Mouse (Mus musculus): Measurements from ENCODE around the gene Dlx5. TPM values are rescaled to one million over a fixed set of nuclear protein-coding genes. Genes with fewer than 3 reads are reported as not detected.

The Dlx5 gene
- total RNA-seq (2021) = 1 to 10 TPM; 7.4 to 8.1 TPM

- peak; percentile 56 for DNase-seq (ENCODE audit: extremely low spot score in 1 of 2, low spot score in 2 of 2)
- intact Hi-C loops (cut with DNase I) = loop anchor here (10.0 kb wide), 2 partner anchors 777 to 1237 kb away; no protein-coding TSS in a partner anchor
These were observed at the start of gene Dlx5 for GRCm38 (mm10) chr6:6881638-6882190. Gene Dlx5 (minus strand): TSS chr6:6882085.

GRCm38 (mm10) chr6:6931507-6931906 lies 49.6 kb upstream of the Dlx5 start:
- no peak for DNase-seq (ENCODE audit: extremely low spot score in 1 of 2, low spot score in 2 of 2)
- intact Hi-C loops (cut with DNase I) = no loop called here

- intact Hi-C loops (cut with DNase I) = no loop called here
- no peak for DNase-seq (ENCODE audit: extremely low spot score in 1 of 2, low spot score in 2 of 2)
These were observed 48.9 kb upstream of the Dlx5 start for GRCm38 (mm10) chr6:6930831-6931230.

- DNase-seq (ENCODE audit: extremely low spot score in 1 of 2, low spot score in 2 of 2) = no peak
- intact Hi-C loops (cut with DNase I) = no loop called here
These were observed 43.4 kb upstream of the Dlx5 start for GRCm38 (mm10) chr6:6925264-6925663.

GRCm38 (mm10) chr6:6917334-6917733 lies 35.4 kb upstream of the Dlx5 start:
- DNase-seq (ENCODE audit: extremely low spot score in 1 of 2, low spot score in 2 of 2) = no peak
- intact Hi-C loops (cut with DNase I) = no loop called here

- intact Hi-C loops (cut with DNase I) = no loop called here
These were observed 33.6 kb upstream of the Dlx5 start for GRCm38 (mm10) chr6:6915526-6915915.

GRCm38 (mm10) chr6:6914849-6915525 lies 33.1 kb upstream of the Dlx5 start:
- intact Hi-C loops (cut with DNase I) = no loop called here

More at GRCm38 (mm10) chr6:6915526-6915915, 33.6 kb upstream of the Dlx5 start:
- peak in 1 of 2 experiments; percentile 21 for DNase-seq (ENCODE audit: extremely low spot score in 1 of 2, low spot score in 2 of 2)

GRCm38 (mm10) chr6:6914304-6914703 lies 32.4 kb upstream of the Dlx5 start:
- intact Hi-C loops (cut with DNase I) = no loop called here
- no peak for DNase-seq (ENCODE audit: extremely low spot score in 1 of 2, low spot score in 2 of 2)

More at GRCm38 (mm10) chr6:6914849-6915525, 33.1 kb upstream of the Dlx5 start:
- peak; percentile 24 to 37 for DNase-seq (ENCODE audit: extremely low spot score in 1 of 2, low spot score in 2 of 2)

GRCm38 (mm10) chr6:6909586-6909985 lies 27.7 kb upstream of the Dlx5 start:
- intact Hi-C loops (cut with DNase I) = no loop called here
- peak in 1 of 2 experiments; percentile 41 for DNase-seq (ENCODE audit: extremely low spot score in 1 of 2, low spot score in 2 of 2)

- intact Hi-C loops (cut with DNase I) = no loop called here
- no peak for DNase-seq (ENCODE audit: extremely low spot score in 1 of 2, low spot score in 2 of 2)
These were observed 8.2 kb upstream of the Dlx5 start for GRCm38 (mm10) chr6:6890047-6890446.

GRCm38 (mm10) chr6:6886225-6886624 lies 4.3 kb upstream of the Dlx5 start:
- intact Hi-C loops (cut with DNase I) = loop anchor here (10.0 kb wide), 2 partner anchors 781 to 1241 kb away; no protein-coding TSS in a partner anchor

GRCm38 (mm10) chr6:6884897-6885296 lies 3.0 kb upstream of the Dlx5 start:
- DNase-seq (ENCODE audit: extremely low spot score in 1 of 2, low spot score in 2 of 2) = peak; percentile 57 to 71
- intact Hi-C loops (cut with DNase I) = loop anchor here (2.0 to 10.0 kb wide), 4 partner anchors 780 to 1240 kb away; no protein-coding TSS in a partner anchor

More at GRCm38 (mm10) chr6:6886225-6886624, 4.3 kb upstream of the Dlx5 start:
- DNase-seq (ENCODE audit: extremely low spot score in 1 of 2, low spot score in 2 of 2) = no peak

- DNase-seq (ENCODE audit: extremely low spot score in 1 of 2, low spot score in 2 of 2) = no peak
- intact Hi-C loops (cut with DNase I) = loop anchor here (10.0 kb wide), 2 partner anchors 778 to 1238 kb away; no protein-coding TSS in a partner anchor
These were observed 447 bp upstream of the Dlx5 start for GRCm38 (mm10) chr6:6882266-6882797.

GRCm38 (mm10) chr6:6881115-6881637 lies 709 bp downstream of the Dlx5 start:
- intact Hi-C loops (cut with DNase I) = loop anchor here (10.0 kb wide), 2 partner anchors 776 to 1236 kb away; no protein-coding TSS in a partner anchor
- DNase-seq (ENCODE audit: extremely low spot score in 1 of 2, low spot score in 2 of 2) = peak in 1 of 2 experiments; percentile 46

- intact Hi-C loops (cut with DNase I) = loop anchor here (10.0 kb wide), 2 partner anchors 776 to 1236 kb away; no protein-coding TSS in a partner anchor
- DNase-seq (ENCODE audit: extremely low spot score in 1 of 2, low spot score in 2 of 2) = no peak
These were observed 1.3 kb downstream of the Dlx5 start for GRCm38 (mm10) chr6:6880361-6881114.

GRCm38 (mm10) chr6:6879371-6880325 lies 2.2 kb downstream of the Dlx5 start:
- intact Hi-C loops (cut with DNase I) = loop anchor here (10.0 kb wide), 2 partner anchors 775 to 1235 kb away; no protein-coding TSS in a partner anchor
- no peak for DNase-seq (ENCODE audit: extremely low spot score in 1 of 2, low spot score in 2 of 2)

- intact Hi-C loops (cut with DNase I) = no loop called here
- DNase-seq (ENCODE audit: extremely low spot score in 1 of 2, low spot score in 2 of 2) = no peak
These were observed 3.0 kb downstream of the Dlx5 start for GRCm38 (mm10) chr6:6878841-6879291.

Measured in left cerebral cortex, postnatal 10 days (tissue).